Mouse (Mus musculus) heart, embryonic 13.5 days (tissue): ENCODE measurements around the gene B3galt5. TPM values are rescaled to one million over a fixed set of nuclear protein-coding genes. Genes with fewer than 3 reads are reported as not detected.
A peak's percentile ranks its signal among the peaks of the same experiment; 100 is the strongest.

ENCODE experiments used
- ATAC-seq: fragments of 200-750 bp; cut with Nextera tagmentation; 2 replicates; pipeline ENCODE4 v1.8.0; 2017; ENCODE audit warnings: moderate TSS enrichment; ENCODE audit not compliant: insufficient number of reproducible peaks, low FRiP score, low TSS enrichment; ENCODE audit errors: extremely low read depth
- H3K27ac ChIP-seq: fragments of 300-500 bp; sonication (generic); replicated peaks from 2 replicates; pipeline ENCODE4 v1.5.1; 2015; ENCODE audit warnings: moderate library complexity, mild to moderate bottlenecking, inconsistent platforms
- H3K27me3 ChIP-seq: fragments of 300-500 bp; sonication (generic); replicated peaks from 2 replicates; pipeline ENCODE4 v1.6.1; 2015; ENCODE audit warnings: mild to moderate bottlenecking, inconsistent platforms
- H3K36me3 ChIP-seq: fragments of 300-500 bp; sonication (generic); 2 replicates; pipeline ENCODE4 v1.6.1; 2015; ENCODE audit warnings: mild to moderate bottlenecking, inconsistent platforms
- H3K4me1 ChIP-seq: fragments of 300-500 bp; sonication (generic); 2 replicates; pipeline ENCODE4 v1.6.1; 2015; ENCODE audit warnings: inconsistent platforms
- H3K4me2 ChIP-seq: fragments of 300-500 bp; sonication (generic); 2 replicates; pipeline ENCODE4 v1.6.1; 2015; ENCODE audit warnings: inconsistent platforms, mild to moderate bottlenecking, moderate library complexity
- H3K4me3 ChIP-seq: fragments of 300-500 bp; sonication (generic); 2 replicates; pipeline ENCODE4 v1.5.1; 2015; ENCODE audit warnings: moderate library complexity, mild to moderate bottlenecking, inconsistent platforms
- H3K9ac ChIP-seq: fragments of 300-500 bp; sonication (generic); 2 replicates; pipeline ENCODE4 v1.6.1; 2015; ENCODE audit warnings: inconsistent platforms, mild to moderate bottlenecking, moderate library complexity
- H3K9me3 ChIP-seq: fragments of 300-500 bp; sonication (generic); 2 replicates; pipeline ENCODE4 v1.6.1; 2016; ENCODE audit warnings: inconsistent platforms
- WGBS: fragments of 180-500 bp; shearing (Covaris S2); methylation state at CpG from one replicate; pipeline ENCODE4 v1.1.7; 2015; ENCODE audit warnings: mixed read lengths; 5-methylcytosine and 5-hydroxymethylcytosine counted together
- polyA plus RNA-seq: library from polyadenylated mRNA; unstranded; fragments of >200 nt; fragmentation: Nextera tagmentation; extraction: Ambion mirVana; gene quantifications from 2 replicates; pipeline ENCODE4 v1.2.1, GENCODE M21; 2015

B3galt5 gene
- polyA plus RNA-seq = 0.09 and 0.13 TPM in 2 replicates

GRCm38 (mm10) chr16:96235366-96235970 is at the start of gene B3galt5:
TSS of gene B3galt5 (plus strand) at chr16:96235801.
- Histone ChIP-seq H3K36me3 (no peaks in the 10 kb centered on the region), H3K4me1 (no peaks in the 10 kb centered on the region), H3K9ac (no peak within 1 kb of the TSS), H3K27ac (no peak within 1 kb of the TSS), H3K4me3 (no peak within 1 kb of the TSS), H3K9me3 (no peaks in the 10 kb centered on the region), H3K27me3 (no peaks in the 10 kb centered on the region), H3K4me2 (no peak within 1 kb of the TSS)
- no peak for ATAC-seq
- WGBS = 77% methylated on average over 17 of the region's 17 CpGs

DNA sequence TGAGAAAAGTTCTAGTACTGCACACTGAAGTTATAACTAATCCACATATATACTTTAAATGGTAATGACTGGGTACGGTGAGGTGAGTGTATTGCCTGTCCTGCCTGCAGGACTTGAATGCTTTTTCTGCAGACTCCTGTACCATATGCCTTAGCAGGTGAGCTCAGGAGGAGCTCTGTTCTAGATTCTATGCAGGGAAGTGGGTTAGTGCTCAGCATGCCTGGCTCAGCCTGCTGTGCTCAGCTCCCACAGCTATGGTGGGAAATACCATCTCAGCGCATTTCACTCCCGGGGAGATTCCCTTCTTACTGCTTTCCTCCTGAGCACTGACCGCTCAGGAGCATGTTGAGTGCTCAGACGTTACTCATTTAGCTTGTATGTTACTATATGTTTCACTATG is 48.0 kb upstream of the B3galt5 start:
- 81% methylated on average over 5 of the region's 5 CpGs for WGBS

DNA sequence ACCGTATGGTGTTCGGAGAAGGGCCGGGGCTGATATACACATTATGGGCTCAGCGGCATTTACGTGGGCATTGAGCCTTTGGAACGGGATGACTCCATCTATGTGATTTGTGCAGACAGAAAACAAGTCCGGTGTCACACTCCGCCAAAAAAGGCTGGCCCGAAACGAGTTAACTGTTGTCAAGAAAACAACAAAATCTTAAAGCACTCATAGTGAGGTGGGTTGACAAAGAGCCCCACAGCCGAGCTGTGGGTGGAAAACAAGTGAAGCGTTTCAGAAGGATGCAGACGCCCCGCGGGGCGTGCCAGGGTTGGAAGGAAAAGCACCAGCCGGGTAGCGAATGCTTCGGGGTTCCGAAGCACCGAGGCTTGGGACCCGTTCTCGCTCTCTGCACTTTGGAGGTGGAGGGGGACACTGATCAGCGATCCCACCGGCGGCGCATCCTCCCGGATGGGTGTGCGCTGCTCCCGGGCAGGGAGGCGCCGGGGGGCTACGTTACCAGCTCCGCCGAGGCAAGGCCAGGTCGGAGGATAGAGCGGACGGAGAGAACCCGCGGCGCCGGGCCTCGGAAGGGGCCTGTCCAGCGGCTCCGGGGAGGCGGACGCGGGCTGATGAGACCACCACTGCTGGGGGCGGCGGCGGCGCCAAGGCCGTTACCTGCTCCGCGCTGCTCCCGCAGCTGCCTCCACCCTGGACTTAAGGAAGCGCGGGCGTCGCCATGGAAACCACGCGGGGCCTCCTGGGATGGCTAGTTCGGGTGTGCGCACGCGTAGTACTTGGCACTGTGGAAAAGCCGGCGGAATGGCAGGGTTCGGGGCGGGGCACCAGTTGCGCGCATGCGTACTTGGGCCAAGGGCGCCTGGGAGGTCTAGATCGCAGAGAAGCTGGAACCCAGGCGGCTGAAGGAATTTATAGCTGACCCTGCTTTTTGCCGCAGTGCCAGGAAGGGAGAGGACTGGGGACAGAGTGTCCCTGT is 43.8 kb upstream of the B3galt5 start, which contains the start of gene Lca5l:
Gene Lca5l, minus strand, starts transcription at position 741 of the 976 bp plus-strand sequence.
- Histone ChIP-seq H3K9me3 (no peaks in the 10 kb centered on the region), H3K4me1 (peaks cover 6% of the 10 kb centered on the region), H3K27me3 (peaks cover 7% of the 10 kb centered on the region; the same call in 1 of the 2 replicates), H3K9ac (peak within 1 kb of the TSS; percentile 91), H3K27ac (peak within 1 kb of the TSS; percentile 88), H3K4me2 (peak within 1 kb of the TSS; percentile 82), H3K36me3 (no peaks in the 10 kb centered on the region), H3K4me3 (peak within 1 kb of the TSS; percentile 92)
- peak; percentile 88 for ATAC-seq
- under 1% methylated on average over 77 of the region's 77 CpGs for WGBS

More for the DNA sequence above, 48.0 kb upstream of the B3galt5 start:
- H3K27me3 ChIP-seq = peaks cover 7% of the 10 kb centered on the region; the same call in 1 of the 2 replicates
- no peaks in the 10 kb centered on the region for H3K9me3 ChIP-seq
- no peak for ATAC-seq
- H3K36me3 ChIP-seq = no peaks in the 10 kb centered on the region
- H3K4me3 ChIP-seq = no peak overlapping the region
- peaks cover 6% of the 10 kb centered on the region for H3K4me1 ChIP-seq
- H3K9ac ChIP-seq = no peak overlapping the region
- no peak overlapping the region for H3K27ac ChIP-seq
- H3K4me2 ChIP-seq = no peak overlapping the region

- Histone ChIP-seq H3K9me3 (no peaks in the 10 kb centered on the region), H3K9ac (peak within 1 kb of the TSS; percentile 89), H3K4me3 (peak within 1 kb of the TSS; percentile 60), H3K36me3 (no peaks in the 10 kb centered on the region), H3K4me1 (peaks cover 32% of the 10 kb centered on the region), H3K4me2 (peak within 1 kb of the TSS; percentile 71), H3K27me3 (no peaks in the 10 kb centered on the region), H3K27ac (peak within 1 kb of the TSS; percentile 97)
- WGBS = 1% methylated on average over 20 of the region's 20 CpGs
- ATAC-seq = peak; percentile 91
Observed at GRCm38 (mm10) chr16:96199913-96200701, 35.5 kb upstream of the B3galt5 start, which contains the start of gene Sh3bgr. TSS of gene Sh3bgr (plus strand) at chr16:96200450.

GRCm38 (mm10) chr16:96200702-96201028 is 34.9 kb upstream of the B3galt5 start:
- Histone ChIP-seq H3K27ac (peak overlapping the region; percentile 97), H3K27me3 (no peaks in the 10 kb centered on the region), H3K9ac (peak overlapping the region; percentile 89), H3K4me3 (peak overlapping the region; percentile 60), H3K9me3 (no peaks in the 10 kb centered on the region), H3K36me3 (no peaks in the 10 kb centered on the region), H3K4me2 (peak overlapping the region; percentile 71), H3K4me1 (peaks cover 38% of the 10 kb centered on the region)
- no peak for ATAC-seq
- WGBS = 14% methylated on average over 9 of the region's 9 CpGs

DNA sequence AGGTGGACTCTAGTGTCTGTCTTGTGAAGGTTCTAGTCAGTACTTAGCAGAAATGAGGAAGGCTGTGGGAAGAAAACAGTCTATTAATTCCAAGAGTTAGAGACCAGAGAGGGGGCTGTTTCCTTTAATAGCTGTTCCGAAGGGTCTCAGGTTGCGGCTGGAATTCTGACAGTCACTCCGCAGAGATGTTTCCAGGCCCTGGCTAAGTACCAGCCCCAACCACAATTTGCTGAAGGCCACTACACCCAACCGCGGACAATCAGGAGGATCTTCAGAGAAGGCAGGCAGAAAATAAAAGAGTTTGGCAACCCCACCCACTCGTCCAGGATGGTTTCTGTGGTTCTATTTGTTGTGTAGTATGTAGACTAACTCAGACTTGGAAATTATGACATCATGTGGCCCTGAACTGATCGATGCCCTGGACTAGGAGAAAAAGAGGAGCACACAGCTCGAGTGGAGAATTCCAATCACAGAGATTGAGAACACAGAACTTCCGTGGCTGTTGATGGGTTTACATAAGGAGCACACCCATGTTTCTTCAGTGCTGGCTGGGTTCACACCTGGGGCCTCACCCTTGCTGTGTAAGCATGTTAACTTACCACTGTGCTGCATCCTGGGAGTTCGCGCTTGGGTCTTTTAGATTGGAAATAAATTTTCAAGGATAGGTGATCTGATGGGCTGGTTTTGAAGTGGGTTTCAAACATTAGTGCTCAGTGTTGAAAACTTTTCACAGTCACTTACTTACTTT is 33.9 kb upstream of the B3galt5 start:
- Histone ChIP-seq H3K4me3 (peak overlapping the region; percentile 60), H3K4me2 (peak overlapping the region; percentile 71), H3K9ac (peak overlapping the region; percentile 89), H3K36me3 (no peaks in the 10 kb centered on the region), H3K27me3 (no peaks in the 10 kb centered on the region), H3K27ac (peak overlapping the region; percentile 97), H3K9me3 (no peaks in the 10 kb centered on the region), H3K4me1 (peaks cover 48% of the 10 kb centered on the region)
- 44% methylated on average over 11 of the region's 11 CpGs for WGBS
- no peak for ATAC-seq

DNA sequence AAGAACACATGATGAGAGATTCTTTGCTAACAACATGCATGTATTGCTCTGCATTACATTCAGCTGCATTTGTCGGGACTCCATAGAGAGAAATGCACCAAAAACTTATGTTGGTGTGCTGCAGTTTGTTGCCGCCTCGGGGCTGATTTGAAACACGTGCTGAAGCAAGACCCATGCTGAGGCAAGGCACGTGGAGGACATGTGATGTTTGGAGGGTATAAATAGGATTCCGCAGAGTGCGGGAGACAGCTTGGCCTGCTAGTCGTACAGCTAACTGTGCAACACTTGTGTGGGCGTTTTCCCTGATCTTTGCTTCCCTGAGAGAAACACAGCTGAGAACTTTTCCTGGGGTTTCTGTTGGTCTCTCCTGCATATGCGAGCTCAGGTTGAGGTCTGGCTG is 25.8 kb upstream of the B3galt5 start:
- H3K36me3 ChIP-seq = peaks cover 46% of the 10 kb centered on the region
- peak overlapping the region; percentile 95 for H3K27ac ChIP-seq
- H3K4me1 ChIP-seq = peaks cover 87% of the 10 kb centered on the region

DNA sequence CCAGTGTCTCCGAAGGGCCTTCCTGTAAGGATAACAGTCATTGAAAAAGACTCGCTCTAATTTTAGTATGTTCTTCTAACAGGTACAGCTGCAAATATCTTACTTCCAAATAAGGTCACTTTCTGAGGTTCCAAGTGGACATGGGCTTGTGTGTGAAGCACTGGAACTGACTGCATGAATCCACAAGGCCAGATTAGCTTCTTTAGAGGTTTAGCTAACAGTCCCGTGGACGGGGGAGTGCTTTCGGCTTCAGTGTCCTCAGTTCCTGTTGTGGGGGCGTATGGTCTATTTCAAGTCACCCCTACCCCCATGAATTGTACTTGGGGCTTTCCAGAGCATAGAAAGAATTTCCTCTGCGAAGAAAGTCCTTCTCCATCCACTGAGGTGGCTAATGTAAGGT is 24.7 kb upstream of the B3galt5 start:
- ATAC-seq = no peak
- WGBS = 43% methylated on average over 7 of the region's 7 CpGs
- Histone ChIP-seq H3K4me1 (peaks cover 76% of the 10 kb centered on the region), H3K9me3 (0 out of 2 replicates have a peak, but pooled peaks cover 3% of the 10 kb centered on the region), H3K36me3 (peaks cover 51% of the 10 kb centered on the region), H3K4me3 (no peak overlapping the region), H3K4me2 (peak overlapping the region; percentile 18), H3K27ac (peak overlapping the region; percentile 95), H3K27me3 (no peaks in the 10 kb centered on the region), H3K9ac (peak overlapping the region; percentile 62)

More for the DNA sequence above, 25.8 kb upstream of the B3galt5 start:
- peak overlapping the region; percentile 33; the same call in 1 of the 2 replicates for H3K9ac ChIP-seq
- ATAC-seq = no peak
- no peak overlapping the region for H3K4me2 ChIP-seq
- 48% methylated on average over 10 of the region's 10 CpGs for WGBS
- H3K4me3 ChIP-seq = no peak overlapping the region
- no peaks in the 10 kb centered on the region for H3K27me3 ChIP-seq
- 0 out of 2 replicates have a peak, but pooled peaks cover 3% of the 10 kb centered on the region for H3K9me3 ChIP-seq

DNA sequence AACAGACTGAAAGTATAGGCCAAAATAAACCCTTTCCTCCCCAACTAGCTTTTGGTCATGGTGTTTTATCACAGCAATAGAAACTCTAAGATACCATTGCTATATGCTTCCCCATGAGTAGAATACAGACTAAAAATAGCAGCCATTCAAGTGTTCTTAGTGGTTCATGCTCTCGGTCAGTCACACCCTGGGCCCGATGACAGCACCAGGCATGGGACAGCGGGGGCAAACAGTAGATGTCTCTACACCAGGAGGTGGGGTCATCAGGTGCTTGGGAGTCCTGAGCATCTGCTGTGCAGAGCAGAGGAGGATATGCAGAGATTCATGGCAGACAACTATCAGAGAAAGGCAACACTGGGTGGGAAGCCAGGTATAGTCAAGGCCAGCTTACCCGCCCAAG is 22.6 kb upstream of the B3galt5 start:
- peaks cover 57% of the 10 kb centered on the region for H3K36me3 ChIP-seq
- H3K4me2 ChIP-seq = peak overlapping the region; percentile 30
- 0 out of 2 replicates have a peak, but pooled peaks cover 3% of the 10 kb centered on the region for H3K9me3 ChIP-seq
- H3K4me3 ChIP-seq = no peak overlapping the region
- H3K27me3 ChIP-seq = no peaks in the 10 kb centered on the region
- H3K27ac ChIP-seq = peak overlapping the region; percentile 95
- WGBS = 41% methylated on average over 4 of the region's 4 CpGs
- peaks cover 55% of the 10 kb centered on the region for H3K4me1 ChIP-seq
- ATAC-seq = peak; percentile 57; the same call in 1 of the 2 replicates
- peak overlapping the region; percentile 29; the same call in 1 of the 2 replicates for H3K9ac ChIP-seq

- Histone ChIP-seq H3K27ac (peak overlapping the region; percentile 52), H3K9ac (no peak overlapping the region), H3K4me2 (no peak overlapping the region), H3K36me3 (peaks cover 69% of the 10 kb centered on the region), H3K4me3 (no peak overlapping the region), H3K4me1 (peaks cover 22% of the 10 kb centered on the region), H3K27me3 (no peaks in the 10 kb centered on the region), H3K9me3 (no peaks in the 10 kb centered on the region)
- no peak for ATAC-seq
- WGBS = 33% methylated on average over 5 of the region's 5 CpGs
Observed at GRCm38 (mm10) chr16:96221491-96221890, 14.1 kb upstream of the B3galt5 start.
